Comparison of ENCODE assay signal across 17 mouse cellular contexts in the genomic region with DNA sequence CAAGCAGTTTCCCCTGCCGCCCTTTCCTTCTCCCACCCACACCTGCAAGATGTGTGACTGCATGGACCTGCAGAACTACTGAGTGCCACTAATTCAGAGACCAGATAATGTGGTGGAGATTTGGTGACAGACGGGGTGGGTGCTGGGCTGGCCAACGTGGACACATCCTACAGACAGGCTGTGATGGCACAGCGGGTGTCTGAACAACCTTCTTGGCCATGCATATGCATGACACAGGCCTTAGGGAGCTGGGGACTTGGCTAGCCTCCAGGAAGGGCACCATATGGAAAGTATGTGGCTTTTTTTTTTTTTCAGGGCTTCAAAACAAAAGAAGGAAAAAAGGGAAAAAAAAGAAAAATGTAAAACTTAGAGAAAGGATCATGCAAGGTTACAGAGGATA.
DNase-seq lines count a peak whose midpoint lies in the region; ATAC-seq and TF ChIP-seq lines count a peak whose summit lies in the region.
"Had no signal": no experiment of that assay in that cellular context is flagged by ENCODE, and none has a peak within 500 bp of the region (broad histone marks: within the 10 kb centered on the region; RNA-seq: fewer than 3 reads in every experiment).

No protein-coding gene starts in this region.

- no peak for TF ChIP-seq CTCF in stomach, postnatal 0 days (IDR thresholded peaks at IDR 0.05; ENCODE audit: low read depth)

- no peak overlapping the region for H3K27ac ChIP-seq in stomach, postnatal 0 days (replicated peaks)
- H3K27ac ChIP-seq: heart, embryonic 15.5 days; kidney, postnatal 0 days; liver, embryonic 13.5 days; midbrain, embryonic 12.5 days; neural tube, embryonic 12.5 days had no signal

- TF ChIP-seq EP300 in stomach, postnatal 0 days (optimal IDR thresholded peaks at IDR 0.05), result no peak

- H3K4me1 ChIP-seq in stomach, postnatal 0 days (replicated peaks; ENCODE audit: control insufficient read depth, insufficient read depth), result no peaks in the 10 kb centered on the region
- H3K4me1 ChIP-seq: liver, embryonic 13.5 days; midbrain, embryonic 12.5 days; neural tube, embryonic 12.5 days had no signal

- H3K4me3 ChIP-seq in stomach, postnatal 0 days (ENCODE audit: low read depth, low read length), result no peak overlapping the region
- H3K4me3 ChIP-seq: heart, embryonic 15.5 days; liver, embryonic 13.5 days; midbrain, embryonic 12.5 days; neural tube, embryonic 12.5 days had no signal

- WGBS in stomach, postnatal 0 days, result 68% methylated on average over 4 of the region's 4 CpGs

- no peak overlapping the region for H3K4me2 ChIP-seq in stomach, postnatal 0 days (replicated peaks; ENCODE audit: low read depth)
- H3K4me2 ChIP-seq: heart, embryonic 15.5 days; liver, embryonic 13.5 days; midbrain, embryonic 12.5 days; neural tube, embryonic 12.5 days had no signal

- DNase-seq in frontal cortex, adult 2 months (ENCODE audit: extremely low spot score in 1 of 2, low spot score in 1 of 2), result peak; percentile 8 to 27
- no peak for DNase-seq in frontal cortex, postnatal 25 days (ENCODE audit: low spot score in 2 of 2)
- peak; percentile 82 to 83 for DNase-seq in cerebellum, postnatal 14 days
- peak; percentile 93 for DNase-seq in left cerebral cortex, postnatal 4 days
- DNase-seq in stomach, postnatal 0 days (ENCODE audit: low spot score), result no peak
- no peak for DNase-seq in embryo, embryonic 10.5 days (ENCODE audit: low spot score)
- DNase-seq in heart, postnatal 36 days, result no peak
- DNase-seq: adrenal gland, adult 8-10 months; layer of hippocampus, adult 9-11 months; liver, embryonic 13.5 days; lung, postnatal 10 days; thymus, adult 2 months had no signal

- no peaks in the 10 kb centered on the region for H3K9me3 ChIP-seq in stomach, postnatal 0 days (ENCODE audit: control insufficient read depth, low read length)
- H3K9me3 ChIP-seq: heart, embryonic 15.5 days; liver, embryonic 13.5 days; midbrain, embryonic 12.5 days; neural tube, embryonic 12.5 days had no signal

- H3K9ac ChIP-seq in stomach, postnatal 0 days (ENCODE audit: low read length), result no peak overlapping the region
- H3K9ac ChIP-seq: heart, embryonic 15.5 days; liver, embryonic 13.5 days; midbrain, embryonic 12.5 days; neural tube, embryonic 12.5 days had no signal

- peak; percentile 86 for ATAC-seq in cerebellum, adult (ENCODE audit: insufficient number of reproducible peaks, low FRiP score, low TSS enrichment)
- ATAC-seq in stomach, postnatal 0 days (ENCODE audit: low FRiP score, low TSS enrichment), result no peak

- intact Hi-C loops in left cerebral cortex, postnatal 4 days (cut with DNase I), result no loop called here
- intact Hi-C loops in heart, postnatal 36 days (cut with DNase I), result no loop called here

- H3K27me3 ChIP-seq in stomach, postnatal 0 days (ENCODE audit: control insufficient read depth, insufficient read depth, low read length), result no peaks in the 10 kb centered on the region
- H3K27me3 ChIP-seq: heart, embryonic 15.5 days; liver, embryonic 13.5 days; midbrain, embryonic 12.5 days; neural tube, embryonic 12.5 days had no signal

- no peaks in the 10 kb centered on the region for H3K36me3 ChIP-seq in stomach, postnatal 0 days (ENCODE audit: control insufficient read depth, insufficient read depth, low read length)
- H3K36me3 ChIP-seq: heart, embryonic 15.5 days; liver, embryonic 13.5 days; midbrain, embryonic 12.5 days; neural tube, embryonic 12.5 days had no signal

Comparison
In these comparisons a context has a peak if more than half of its experiments do, and no peak if none do; other contexts are left out.
1. DNase-seq: peak in frontal cortex, adult 2 months (2 of 2), cerebellum, postnatal 14 days (2 of 2) and left cerebral cortex, postnatal 4 days (single experiment); none in frontal cortex, postnatal 25 days (0 of 2), stomach, postnatal 0 days (single experiment), embryo, embryonic 10.5 days (single experiment) and heart, postnatal 36 days (0 of 2).